Comparison of ENCODE assay signal across 18 mouse cellular contexts in genomic region chr4:150428762-150429161, GRCm38 (mm10).
DNase-seq lines count a peak whose midpoint lies in the region; ATAC-seq and TF ChIP-seq lines count a peak whose summit lies in the region.
"Had no signal": no experiment of that assay in that cellular context is flagged by ENCODE, and none has a peak within 500 bp of the region (broad histone marks: within the 10 kb centered on the region; RNA-seq: fewer than 3 reads in every experiment).

No protein-coding gene starts in this region.

- 44% methylated on average over 4 of the region's 4 CpGs for WGBS in heart, embryonic 10.5 days
- 55% methylated on average over 4 of the region's 4 CpGs for WGBS in heart, adult 2 months
- WGBS in heart, embryonic 14.5 days: 35% methylated on average over 4 of the region's 4 CpGs
- 17% methylated on average over 4 of the region's 4 CpGs for WGBS in liver, embryonic 12.5 days (ENCODE audit: insufficient replicate concordance)

- H3K9me3 ChIP-seq in heart, embryonic 10.5 days: no peaks in the 10 kb centered on the region
- no peaks in the 10 kb centered on the region for H3K9me3 ChIP-seq in heart, embryonic 14.5 days (ENCODE audit: control insufficient read depth, low read length)
- no peaks in the 10 kb centered on the region for H3K9me3 ChIP-seq in G1E (replicated peaks)
- no peaks in the 10 kb centered on the region for H3K9me3 ChIP-seq in liver, embryonic 12.5 days (replicated peaks)
- H3K9me3 ChIP-seq: embryonic facial prominence, embryonic 10.5 days; forebrain, embryonic 15.5 days had no signal

- TF ChIP-seq POLR2A in heart, adult 2 months (IDR thresholded peaks at IDR 0.05; ENCODE audit: insufficient read depth, low read depth, low read length): no peak

- intact Hi-C loops in heart, adult 2 months (cut with DNase I): no loop called here
- intact Hi-C loops in heart, postnatal 10 days (cut with DNase I): no loop called here

- no peak overlapping the region for H3K4me3 ChIP-seq in heart, embryonic 10.5 days
- no peak overlapping the region for H3K4me3 ChIP-seq in heart, adult 2 months
- no peak overlapping the region for H3K4me3 ChIP-seq in heart, embryonic 14.5 days (ENCODE audit: control insufficient read depth in 1 of 2, insufficient read depth in 1 of 2, low read depth in 1 of 2, low read length in 2 of 2)
- no peak overlapping the region for H3K4me3 ChIP-seq in G1E (ENCODE audit: low read depth, low read length)
- H3K4me3 ChIP-seq in liver, embryonic 12.5 days: no peak overlapping the region
- H3K4me3 ChIP-seq: embryonic facial prominence, embryonic 10.5 days; forebrain, embryonic 15.5 days had no signal

- H3K36me3 ChIP-seq in heart, embryonic 10.5 days: 0 out of 2 replicates have a peak, but pooled peaks cover 6% of the 10 kb centered on the region
- H3K36me3 ChIP-seq in heart, adult 2 months (ENCODE audit: control insufficient read depth, insufficient read depth, low read length): no peaks in the 10 kb centered on the region
- H3K36me3 ChIP-seq in heart, embryonic 14.5 days (ENCODE audit: control insufficient read depth, insufficient read depth, low read length): peaks cover 21% of the 10 kb centered on the region; the same call in 1 of the 2 replicates
- H3K36me3 ChIP-seq in G1E (replicated peaks): peaks cover 68% of the 10 kb centered on the region
- peaks cover 8% of the 10 kb centered on the region for H3K36me3 ChIP-seq in liver, embryonic 12.5 days
- H3K36me3 ChIP-seq: forebrain, embryonic 15.5 days had no signal

- no peak overlapping the region for H3K4me2 ChIP-seq in heart, embryonic 14.5 days (ENCODE audit: low read length)
- H3K4me2 ChIP-seq in liver, embryonic 12.5 days: peak overlapping the region; percentile 27; the same call in 1 of the 2 replicates
- H3K4me2 ChIP-seq: forebrain, embryonic 15.5 days had no signal

- H3K27ac ChIP-seq in heart, embryonic 10.5 days: no peak overlapping the region
- H3K27ac ChIP-seq in heart, adult 2 months: no peak overlapping the region
- no peak overlapping the region for H3K27ac ChIP-seq in heart, embryonic 14.5 days (replicated peaks in 1 of 2; ENCODE audit: control insufficient read depth in 1 of 2, insufficient read depth in 1 of 2, low read depth in 2 of 2, low read length in 2 of 2)
- H3K27ac ChIP-seq in liver, embryonic 12.5 days: 0 out of 2 replicates have a peak overlapping the region, but pooled peaks have one; percentile 22
- H3K27ac ChIP-seq: embryonic facial prominence, embryonic 10.5 days; forebrain, embryonic 15.5 days; hindbrain, postnatal 0 days had no signal

- no peak overlapping the region for H3K9ac ChIP-seq in heart, adult 2 months (ENCODE audit: low read depth, low read length)
- H3K9ac ChIP-seq in heart, embryonic 14.5 days (ENCODE audit: low read length): peak overlapping the region; percentile 10; the same call in 1 of the 2 replicates
- H3K9ac ChIP-seq in liver, embryonic 12.5 days: no peak overlapping the region
- H3K9ac ChIP-seq: forebrain, embryonic 15.5 days had no signal

- no peaks in the 10 kb centered on the region for H3K27me3 ChIP-seq in heart, embryonic 10.5 days (ENCODE audit: insufficient read depth, poor library complexity, severe bottlenecking)
- no peaks in the 10 kb centered on the region for H3K27me3 ChIP-seq in heart, adult 2 months (ENCODE audit: control insufficient read depth, insufficient read depth, low read length)
- H3K27me3 ChIP-seq in heart, embryonic 14.5 days (ENCODE audit: control insufficient read depth, insufficient read depth, low read length): no peaks in the 10 kb centered on the region
- no peaks in the 10 kb centered on the region for H3K27me3 ChIP-seq in G1E (ENCODE audit: insufficient read depth, low read length)
- no peaks in the 10 kb centered on the region for H3K27me3 ChIP-seq in liver, embryonic 12.5 days (replicated peaks)
- H3K27me3 ChIP-seq: CH12.LX; forebrain, embryonic 15.5 days had no signal

- DNase-seq in heart, embryonic 10.5 days (ENCODE audit: low spot score): peak; percentile 42
- DNase-seq in heart, adult 2 months: no peak
- no peak for DNase-seq in heart, postnatal 10 days
- DNase-seq in G1E (ENCODE audit: low spot score): peak; percentile 12
- no peak for DNase-seq in kidney, adult 8-10 months
- DNase-seq in right cerebral cortex, postnatal 4 days: no peak
- DNase-seq: adrenal gland, adult 2 months; adrenal gland, postnatal 36 days; cerebellum, adult 2 months; cerebellum, postnatal 10 days; gastrocnemius, postnatal 36 days; kidney, adult 18-20 months had no signal

- TF ChIP-seq EP300 in heart, adult 2 months (IDR thresholded peaks at IDR 0.05; ENCODE audit: insufficient read depth, low read depth, low read length): no peak

- no peak for ATAC-seq in heart, embryonic 14.5 days (ENCODE audit: insufficient number of reproducible peaks, insufficient read depth, low FRiP score, low read depth)
- ATAC-seq in G1E (ENCODE audit: extremely low read depth, insufficient number of reproducible peaks, low FRiP score, poor library complexity, severe bottlenecking): peak; percentile 45; the same call in 1 of the 2 replicates
- peak; percentile 79 for ATAC-seq in liver, embryonic 12.5 days
- ATAC-seq: forebrain, embryonic 15.5 days; hindbrain, postnatal 0 days had no signal

- TF ChIP-seq CTCF in heart, adult 2 months (IDR thresholded peaks at IDR 0.05): no peak
- no peak for TF ChIP-seq CTCF in G1E (IDR thresholded peaks at IDR 0.05; ENCODE audit: low read depth, low read length)

- H3K4me1 ChIP-seq in heart, embryonic 10.5 days: peaks cover 47% of the 10 kb centered on the region
- H3K4me1 ChIP-seq in heart, adult 2 months (ENCODE audit: control insufficient read depth, insufficient read depth, low read length): no peaks in the 10 kb centered on the region
- H3K4me1 ChIP-seq in heart, embryonic 14.5 days (ENCODE audit: control insufficient read depth in 2 of 2, insufficient read depth in 2 of 2, low read length in 2 of 2): peaks cover 12 to 36% of the 10 kb centered on the region in 2 experiments
- peaks cover 41% of the 10 kb centered on the region for H3K4me1 ChIP-seq in G1E (ENCODE audit: insufficient read depth, low read depth, low read length)
- peaks cover 51% of the 10 kb centered on the region for H3K4me1 ChIP-seq in liver, embryonic 12.5 days

- H3K79me2 ChIP-seq in heart, adult 2 months (replicated peaks; ENCODE audit: control insufficient read depth, insufficient read depth, low read length): 0 out of 2 replicates have a peak, but pooled peaks cover 1% of the 10 kb centered on the region

Comparison
In these comparisons a context has a peak if more than half of its experiments do, and no peak if none do; other contexts are left out.
1. DNase-seq: peak in heart, embryonic 10.5 days (single experiment) and G1E (single experiment); none in heart, adult 2 months (0 of 2), heart, postnatal 10 days (0 of 2), kidney, adult 8-10 months (0 of 2) and right cerebral cortex, postnatal 4 days (single experiment).